Mouse (Mus musculus): ENCODE results near the gene Spty2d1. TPM values are rescaled to one million over a fixed set of nuclear protein-coding genes. Genes with fewer than 3 reads are reported as not detected.

Gene Spty2d1
- polyA plus RNA-seq, 1 experiment: 3.6 TPM

DNA sequence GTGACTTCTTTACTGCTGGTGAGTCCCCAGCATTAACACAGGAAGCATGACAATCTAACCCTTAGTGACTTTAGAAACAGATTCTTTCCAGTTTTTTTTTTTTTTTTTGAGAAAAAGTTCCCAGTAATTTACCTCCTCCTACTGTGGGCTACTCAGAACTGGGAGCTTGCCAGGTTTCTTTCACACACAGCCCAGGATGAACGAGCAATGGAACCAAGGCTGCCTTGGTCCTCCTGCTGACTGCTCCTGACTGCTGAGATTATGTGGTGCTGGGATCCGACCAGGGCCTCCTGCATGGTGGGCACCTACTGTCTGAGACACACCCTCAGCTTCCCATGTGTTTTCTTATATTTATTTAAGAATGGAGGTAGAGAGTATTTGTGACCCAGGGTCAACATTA lies 21.1 kb downstream of the Spty2d1 start:
- Histone ChIP-seq H3K36me3 (ENCODE audit: control insufficient read depth, insufficient read depth, low read length) (peaks cover 7% of the 10 kb centered on the region), H3K27me3 (ENCODE audit: control insufficient read depth, insufficient read depth, low read length) (no peaks in the 10 kb centered on the region), H3K4me1 (ENCODE audit: control insufficient read depth, insufficient read depth, insufficient read length, low read length) (0 out of 2 replicates have a peak, but pooled peaks cover 3% of the 10 kb centered on the region), H3K4me3 (ENCODE audit: low read depth, low read length) (no peak overlapping the region), H3K27ac (ENCODE audit: insufficient read depth, low read depth, low read length) (no peak overlapping the region)
- 54% methylated on average over 2 of the region's 2 CpGs for WGBS
- TF ChIP-seq POLR2A (IDR thresholded peaks at IDR 0.05; ENCODE audit: low read depth, low read length): no peak
- no peak for TF ChIP-seq CTCF (IDR thresholded peaks at IDR 0.05; ENCODE audit: extremely low read depth, insufficient read length, insufficient replicate concordance, low read depth, low read length)

DNA sequence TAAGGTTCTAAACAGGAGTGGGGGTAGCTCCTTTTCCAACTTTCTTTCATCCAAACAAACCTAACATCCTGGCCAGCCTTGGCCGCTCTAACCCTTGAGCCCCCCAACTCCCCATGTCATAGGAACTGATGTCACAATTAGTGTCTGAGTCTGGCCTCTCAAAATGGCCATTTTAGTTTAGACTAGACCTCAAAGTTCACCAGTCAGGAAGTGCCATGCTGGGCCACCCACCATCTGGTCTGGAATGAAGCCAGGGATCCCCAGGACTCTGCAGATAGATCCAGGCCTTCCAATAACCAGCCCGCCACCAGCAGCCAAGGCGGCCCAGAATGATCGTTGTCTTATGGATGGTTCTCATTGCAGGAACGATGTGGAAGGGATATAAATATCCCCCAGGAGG lies 21.6 kb downstream of the Spty2d1 start:
- 0 out of 2 replicates have a peak, but pooled peaks cover 3% of the 10 kb centered on the region for H3K4me1 ChIP-seq (ENCODE audit: control insufficient read depth, insufficient read depth, insufficient read length, low read length)
- no peaks in the 10 kb centered on the region for H3K27me3 ChIP-seq (ENCODE audit: control insufficient read depth, insufficient read depth, low read length)
- WGBS: 52% methylated on average over 5 of the region's 5 CpGs
- no peak overlapping the region for H3K4me3 ChIP-seq (ENCODE audit: low read depth, low read length)
- peaks cover 3% of the 10 kb centered on the region; the same call in 1 of the 2 replicates for H3K36me3 ChIP-seq (ENCODE audit: control insufficient read depth, insufficient read depth, low read length)
- no peak overlapping the region for H3K27ac ChIP-seq (ENCODE audit: insufficient read depth, low read depth, low read length)
- TF ChIP-seq CTCF (IDR thresholded peaks at IDR 0.05; ENCODE audit: extremely low read depth, insufficient read length, insufficient replicate concordance, low read depth, low read length): no peak
- no peak for TF ChIP-seq POLR2A (IDR thresholded peaks at IDR 0.05; ENCODE audit: low read depth, low read length)

DNA sequence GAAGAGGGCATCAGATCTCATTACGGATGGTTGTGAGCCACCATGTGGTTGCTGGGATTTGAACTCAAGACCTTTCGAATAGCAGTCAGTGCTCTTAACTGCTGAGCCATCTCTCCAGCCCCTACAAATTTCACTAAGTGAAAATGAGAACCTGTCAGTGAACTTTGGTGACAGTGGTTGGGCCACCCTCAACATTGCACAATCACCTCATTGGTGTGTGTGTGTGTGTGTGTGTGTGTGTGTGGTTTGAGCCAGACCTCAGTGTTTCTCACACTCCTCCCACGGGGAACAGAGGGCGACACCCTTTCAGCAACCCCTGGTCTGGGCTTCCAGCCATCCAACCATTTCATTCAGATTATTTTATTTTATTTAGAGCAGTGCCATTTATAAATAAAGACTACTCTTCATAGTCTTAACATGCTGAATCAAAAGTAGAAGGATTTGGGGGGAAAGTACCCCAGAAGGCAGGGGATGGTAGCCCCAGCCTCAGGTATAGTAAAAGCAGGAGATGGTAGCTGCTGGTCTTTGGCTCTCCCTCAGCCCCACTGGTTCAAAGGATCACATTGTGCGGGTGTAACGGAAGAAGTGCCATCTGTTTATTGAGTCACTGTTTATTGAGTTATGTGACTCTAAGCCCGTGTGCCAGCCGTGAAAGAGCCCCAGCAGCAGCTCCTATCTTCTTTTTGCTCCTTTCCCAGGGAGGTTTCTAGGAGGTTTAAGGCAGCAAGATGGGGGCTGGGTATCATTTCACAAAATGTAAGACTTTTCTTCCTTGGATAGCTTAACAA lies 22.3 kb downstream of the Spty2d1 start:
- H3K27me3 ChIP-seq (ENCODE audit: control insufficient read depth, insufficient read depth, low read length): no peaks in the 10 kb centered on the region
- no peak overlapping the region for H3K4me3 ChIP-seq (ENCODE audit: low read depth, low read length)
- no peaks in the 10 kb centered on the region for H3K36me3 ChIP-seq (ENCODE audit: control insufficient read depth, insufficient read depth, low read length)
- H3K4me1 ChIP-seq (ENCODE audit: control insufficient read depth, insufficient read depth, insufficient read length, low read length): 0 out of 2 replicates have a peak, but pooled peaks cover 3% of the 10 kb centered on the region
- TF ChIP-seq CTCF (IDR thresholded peaks at IDR 0.05; ENCODE audit: extremely low read depth, insufficient read length, insufficient replicate concordance, low read depth, low read length) (no peak), POLR2A (IDR thresholded peaks at IDR 0.05; ENCODE audit: low read depth, low read length) (no peak)
- H3K27ac ChIP-seq (ENCODE audit: insufficient read depth, low read depth, low read length): no peak overlapping the region
- 36% methylated on average over 8 of the region's 8 CpGs for WGBS

DNA sequence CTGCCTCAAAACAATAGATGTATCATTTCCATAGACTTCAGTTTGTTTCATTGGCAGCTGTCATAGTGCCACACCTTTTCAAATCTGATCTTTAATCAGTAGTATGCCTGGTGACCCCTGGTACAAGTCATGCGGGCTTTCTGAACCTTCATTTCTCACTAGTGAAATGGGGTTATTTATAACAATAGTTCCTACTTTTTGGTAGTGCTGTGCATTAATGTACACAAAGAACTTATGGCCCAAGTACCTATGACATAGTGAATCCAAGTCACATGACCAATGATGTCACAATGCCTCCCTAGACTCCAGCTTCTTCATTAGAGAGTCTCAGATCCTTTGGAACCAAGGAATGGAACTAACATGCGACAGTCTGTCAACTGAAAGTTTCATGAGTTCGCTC lies 24.9 kb downstream of the Spty2d1 start, which contains the start of gene Gm9999:
Gm9999 (plus strand) TSS at position 301 of the 400 bp plus-strand sequence.
- Histone ChIP-seq H3K36me3 (ENCODE audit: control insufficient read depth, insufficient read depth, low read length) (no peaks in the 10 kb centered on the region), H3K27me3 (ENCODE audit: control insufficient read depth, insufficient read depth, low read length) (no peaks in the 10 kb centered on the region), H3K27ac (ENCODE audit: insufficient read depth, low read depth, low read length) (no peak within 1 kb of the TSS), H3K4me3 (ENCODE audit: low read depth, low read length) (no peak within 1 kb of the TSS), H3K4me1 (ENCODE audit: control insufficient read depth, insufficient read depth, insufficient read length, low read length) (0 out of 2 replicates have a peak, but pooled peaks cover 3% of the 10 kb centered on the region)
- 78% methylated on average over 3 of the region's 3 CpGs for WGBS
- TF ChIP-seq POLR2A (IDR thresholded peaks at IDR 0.05; ENCODE audit: low read depth, low read length) (no peak), CTCF (IDR thresholded peaks at IDR 0.05; ENCODE audit: extremely low read depth, insufficient read length, insufficient replicate concordance, low read depth, low read length) (no peak)

DNA sequence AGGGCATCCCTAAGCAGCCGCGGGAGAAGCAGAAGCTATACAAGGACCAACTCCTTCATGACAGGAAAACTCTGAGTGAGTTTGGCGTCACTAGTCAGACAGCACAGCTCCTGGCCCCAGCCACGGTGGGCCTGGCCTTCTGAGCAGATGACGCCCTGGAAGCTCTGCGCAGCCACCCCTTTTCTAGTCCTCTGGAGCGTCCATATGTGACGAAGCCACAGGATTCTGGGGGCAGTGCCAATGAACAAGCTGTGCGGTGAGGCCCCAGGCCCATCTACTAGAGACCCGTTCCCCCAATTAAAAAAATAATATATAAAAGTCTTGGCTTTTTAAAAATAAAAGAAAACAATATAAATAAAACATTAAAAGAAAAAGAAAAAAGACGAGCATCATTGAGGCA lies 32.8 kb downstream of the Spty2d1 start:
- 89% methylated on average over 11 of the region's 11 CpGs for WGBS
- no peak for TF ChIP-seq CTCF (IDR thresholded peaks at IDR 0.05; ENCODE audit: extremely low read depth, insufficient read length, insufficient replicate concordance, low read depth, low read length)
- TF ChIP-seq POLR2A (IDR thresholded peaks at IDR 0.05; ENCODE audit: low read depth, low read length): no peak
- Histone ChIP-seq H3K4me3 (ENCODE audit: low read depth, low read length) (no peak overlapping the region), H3K36me3 (ENCODE audit: control insufficient read depth, insufficient read depth, low read length) (no peaks in the 10 kb centered on the region), H3K27ac (ENCODE audit: insufficient read depth, low read depth, low read length) (no peak overlapping the region), H3K27me3 (ENCODE audit: control insufficient read depth, insufficient read depth, low read length) (no peaks in the 10 kb centered on the region), H3K4me1 (ENCODE audit: control insufficient read depth, insufficient read depth, insufficient read length, low read length) (no peaks in the 10 kb centered on the region)

DNA sequence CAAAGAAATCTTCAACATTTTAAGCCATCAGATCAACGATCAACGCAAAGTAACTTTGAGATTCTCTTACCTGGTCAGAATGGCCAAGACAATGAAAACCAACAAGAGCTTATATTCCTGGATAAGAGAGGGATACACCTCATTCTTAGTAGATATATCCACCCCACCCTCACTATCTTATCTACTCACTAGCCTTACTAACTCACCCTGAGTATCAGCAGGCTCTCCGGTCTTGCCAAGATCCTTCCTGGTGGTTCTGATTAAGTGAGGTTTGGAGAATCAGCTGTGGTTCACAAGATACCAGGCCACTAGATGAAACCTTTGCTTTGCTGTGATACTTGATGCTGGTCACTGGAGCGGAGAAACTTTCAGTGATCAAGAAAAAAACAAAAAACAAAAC lies 33.6 kb downstream of the Spty2d1 start:
- no peaks in the 10 kb centered on the region for H3K27me3 ChIP-seq (ENCODE audit: control insufficient read depth, insufficient read depth, low read length)
- no peak overlapping the region for H3K27ac ChIP-seq (ENCODE audit: insufficient read depth, low read depth, low read length)
- H3K4me3 ChIP-seq (ENCODE audit: low read depth, low read length): no peak overlapping the region
- H3K4me1 ChIP-seq (ENCODE audit: control insufficient read depth, insufficient read depth, insufficient read length, low read length): no peaks in the 10 kb centered on the region
- TF ChIP-seq CTCF (IDR thresholded peaks at IDR 0.05; ENCODE audit: extremely low read depth, insufficient read length, insufficient replicate concordance, low read depth, low read length): no peak
- TF ChIP-seq POLR2A (IDR thresholded peaks at IDR 0.05; ENCODE audit: low read depth, low read length): no peak
- whole genome bisulfite sequencing: 84% methylated on average over 4 of the region's 4 CpGs
- H3K36me3 ChIP-seq (ENCODE audit: control insufficient read depth, insufficient read depth, low read length): no peaks in the 10 kb centered on the region

DNA sequence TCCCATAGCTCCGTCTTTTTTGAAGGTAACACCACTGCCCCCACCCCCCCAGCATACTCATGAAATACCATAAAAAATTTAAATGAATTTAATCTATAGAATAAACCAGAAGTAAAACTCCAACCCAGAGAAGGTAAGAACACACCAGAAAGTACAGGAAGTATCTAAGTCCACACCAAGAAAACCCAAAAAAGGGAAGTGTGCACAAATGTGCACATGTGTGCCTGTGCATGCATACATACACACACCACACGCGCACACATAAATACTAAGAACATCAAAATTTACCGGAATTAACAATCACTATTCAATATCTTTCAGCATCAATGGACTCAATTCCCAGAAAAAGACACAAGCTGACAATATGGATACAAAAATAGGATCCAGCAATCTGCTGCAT lies 38.3 kb downstream of the Spty2d1 start:
- no peak for TF ChIP-seq POLR2A (IDR thresholded peaks at IDR 0.05; ENCODE audit: low read depth, low read length)
- TF ChIP-seq CTCF (IDR thresholded peaks at IDR 0.05; ENCODE audit: extremely low read depth, insufficient read length, insufficient replicate concordance, low read depth, low read length): no peak
- 84% methylated on average over 4 of the region's 4 CpGs for WGBS
- Histone ChIP-seq H3K27ac (ENCODE audit: insufficient read depth, low read depth, low read length) (no peak overlapping the region), H3K4me3 (ENCODE audit: low read depth, low read length) (no peak overlapping the region), H3K27me3 (ENCODE audit: control insufficient read depth, insufficient read depth, low read length) (no peaks in the 10 kb centered on the region), H3K4me1 (ENCODE audit: control insufficient read depth, insufficient read depth, insufficient read length, low read length) (no peaks in the 10 kb centered on the region), H3K36me3 (ENCODE audit: control insufficient read depth, insufficient read depth, low read length) (no peaks in the 10 kb centered on the region)

All from small intestine, adult 2 months (tissue).